Mouse (Mus musculus) gastrocnemius, adult 2 months (tissue): ENCODE measurements around the gene Ppcs. TPM values are rescaled to one million over a fixed set of nuclear protein-coding genes. Genes with fewer than 3 reads are reported as not detected.
A peak's percentile ranks its signal among the peaks of the same experiment; 100 is the strongest.

Source experiments
- DNase-seq: peaks from one replicate; pipeline ENCODE4 v3.0.0; 2022
- H3K27ac ChIP-seq: fragments of 200-600 bp; 2 replicates; pipeline ENCODE4 v1.8.1; 2022; ENCODE audit warnings: mild to moderate bottlenecking
- H3K4me3 ChIP-seq: fragments of 200-600 bp; 2 replicates; pipeline ENCODE4 v1.8.1; 2022; ENCODE audit warnings: mild to moderate bottlenecking, moderate library complexity
- CTCF ChIP-seq: fragments of 200-600 bp; IDR thresholded peaks from 2 replicates; pipeline ENCODE4 v1.8.1; 2022; ENCODE audit warnings: antibody characterized with exemption, mild to moderate bottlenecking, moderate library complexity
- intact Hi-C: fragments of 180-260 bp; cut with DNase I; formaldehyde crosslinking; loops from one replicate; pipeline ENCODE4 v1.15.1; 2025
- total RNA-seq, 2 experiments: library from RNA; stranded (reverse); gene quantifications; 2 replicates each; pipeline ENCODE4 v1.2.3; 2021

Ppcs gene
- total RNA-seq, 2 experiments from 2014 or later = 4.0 to 5.0 TPM

DNA sequence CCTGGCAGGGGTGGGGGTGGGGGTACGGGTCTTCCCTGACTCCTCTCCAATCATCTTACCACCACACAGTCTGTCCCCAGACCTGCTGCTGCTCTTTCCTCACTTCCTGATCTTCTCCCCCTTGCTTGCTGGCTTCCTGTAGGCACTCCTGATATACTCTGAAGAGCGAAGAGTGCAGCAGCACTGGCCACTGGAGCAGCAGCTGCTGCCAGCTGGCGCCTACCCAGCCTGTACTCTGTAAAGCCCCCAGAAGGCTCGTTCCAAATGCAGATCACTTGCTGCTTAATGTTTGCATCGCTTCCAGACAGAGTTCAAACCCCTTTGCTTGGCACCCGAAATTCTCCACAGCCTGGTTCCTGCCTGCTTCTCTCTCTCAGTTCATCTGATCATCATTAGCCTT is 9.4 kb downstream of the Ppcs start:
- Histone ChIP-seq H3K27ac (no peak overlapping the region), H3K4me3 (no peak overlapping the region)
- intact Hi-C loops = no loop called here
- no peak for TF ChIP-seq CTCF
- DNase-seq = no peak

DNA sequence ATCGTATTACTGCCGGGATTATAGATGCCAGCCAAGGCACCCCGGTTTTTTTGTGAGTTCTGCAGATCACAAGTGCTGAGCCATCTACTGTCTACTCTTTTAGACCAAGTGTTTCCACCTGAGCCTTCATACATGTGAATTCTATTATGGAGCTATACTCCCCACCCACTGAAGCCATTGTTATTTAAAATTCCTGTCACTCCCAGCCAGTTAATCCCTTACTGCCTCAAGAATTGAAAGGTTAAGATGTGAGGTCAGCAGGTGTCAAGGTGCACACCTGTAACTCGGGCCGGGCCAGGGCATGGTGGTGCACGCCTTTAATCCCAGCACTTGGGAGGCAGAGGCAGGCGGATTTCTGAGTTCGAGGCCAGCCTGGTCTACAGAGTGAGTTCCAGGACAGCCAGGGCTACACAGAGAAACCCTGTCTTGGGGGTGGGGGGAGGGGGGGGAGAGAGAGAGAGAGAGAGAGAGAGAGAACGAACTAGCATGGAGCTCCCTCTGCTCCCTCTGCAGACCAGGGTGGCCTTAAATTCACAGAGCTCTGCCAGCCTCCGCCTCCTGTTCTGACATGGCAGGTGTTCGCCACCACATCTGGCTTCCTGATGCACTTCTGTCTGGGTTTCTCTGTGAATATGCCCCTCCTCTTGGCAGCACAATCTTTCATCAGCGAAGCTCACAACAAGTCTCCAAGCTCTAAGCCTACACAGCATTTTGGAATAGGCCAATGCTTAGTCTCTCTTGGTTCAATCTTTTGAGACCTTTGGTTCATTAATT is 10.2 kb downstream of the Ppcs start:
- intact Hi-C loops = no loop called here
- Histone ChIP-seq H3K4me3 (no peak overlapping the region), H3K27ac (no peak overlapping the region)
- TF ChIP-seq CTCF = no peak
- no peak for DNase-seq

- no peak overlapping the region for H3K27ac ChIP-seq
- no peak for DNase-seq
- no peak overlapping the region for H3K4me3 ChIP-seq
- no peak for TF ChIP-seq CTCF
- intact Hi-C loops = no loop called here
Measured at GRCm38 (mm10) chr4:119403431-119403830, 18.8 kb downstream of the Ppcs start.

GRCm38 (mm10) chr4:119400896-119401295 is 21.3 kb downstream of the Ppcs start:
- no peak for TF ChIP-seq CTCF
- no peak overlapping the region for H3K4me3 ChIP-seq
- intact Hi-C loops = no loop called here
- H3K27ac ChIP-seq = no peak overlapping the region
- DNase-seq = no peak

DNA sequence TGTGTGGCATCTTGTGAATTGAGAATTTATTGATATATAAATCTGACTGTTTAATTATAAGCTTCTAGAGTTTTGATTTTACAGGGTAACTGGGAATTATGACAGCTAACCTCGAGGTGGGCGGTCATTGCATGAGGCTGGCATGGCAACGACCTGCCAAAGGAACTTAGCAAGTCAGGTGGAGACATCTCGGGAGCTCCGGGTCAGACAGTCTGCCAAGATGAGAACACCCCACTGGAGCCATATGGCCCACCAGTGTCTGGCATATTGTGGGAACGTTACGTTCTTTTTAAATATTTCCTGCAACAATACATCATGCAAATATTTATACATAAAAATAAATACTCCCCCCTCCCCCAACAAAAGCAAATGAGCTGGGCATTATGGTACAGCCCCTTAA is 23.5 kb downstream of the Ppcs start:
- intact Hi-C loops = no loop called here
- H3K27ac ChIP-seq = no peak overlapping the region
- TF ChIP-seq CTCF = no peak
- H3K4me3 ChIP-seq = no peak overlapping the region
- no peak for DNase-seq

GRCm38 (mm10) chr4:119390369-119390768 is 31.9 kb downstream of the Ppcs start:
- intact Hi-C loops = no loop called here
- no peak for DNase-seq
- H3K4me3 ChIP-seq = no peak overlapping the region
- peak; percentile 33; the same call in 1 of the 2 replicates for TF ChIP-seq CTCF
- H3K27ac ChIP-seq = no peak overlapping the region

GRCm38 (mm10) chr4:119389184-119389583 is 33.0 kb downstream of the Ppcs start:
- DNase-seq = no peak
- Histone ChIP-seq H3K27ac (no peak overlapping the region), H3K4me3 (no peak overlapping the region)
- intact Hi-C loops = no loop called here
- TF ChIP-seq CTCF = no peak

DNA sequence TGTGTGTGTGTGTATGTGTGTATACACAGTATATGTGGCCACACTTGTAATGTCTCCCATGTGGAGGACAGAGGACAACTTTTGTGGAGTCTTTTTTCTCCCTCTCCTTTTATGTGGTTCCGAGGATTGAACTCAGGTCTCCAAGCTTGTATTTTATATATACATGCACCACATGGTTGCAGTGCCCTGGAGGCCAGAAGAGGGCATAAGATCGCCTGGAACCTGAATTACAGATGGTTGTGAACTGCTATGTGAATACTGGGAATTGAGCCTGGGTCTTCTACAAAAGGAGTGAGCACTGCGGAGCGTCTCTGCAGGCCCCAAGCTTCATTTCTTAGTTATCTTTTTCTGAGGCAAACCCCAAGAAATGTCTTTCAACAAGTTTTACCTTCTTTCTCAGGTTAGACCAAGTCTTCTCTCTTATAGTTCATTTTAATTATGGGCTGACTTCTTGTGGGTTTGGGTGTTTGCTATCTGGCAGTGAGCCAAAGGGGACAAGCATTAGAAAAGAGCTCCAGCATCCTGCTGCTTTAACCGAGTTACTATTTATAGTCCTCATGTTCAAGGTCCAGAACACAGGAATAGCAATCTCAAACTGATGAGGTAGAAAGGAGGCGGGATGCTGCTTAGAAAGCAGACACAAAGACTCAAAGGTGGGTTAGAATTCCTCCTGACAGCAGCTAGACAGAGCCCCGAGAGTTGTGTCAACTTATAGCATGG is 40.6 kb downstream of the Ppcs start:
- Histone ChIP-seq H3K27ac (no peak overlapping the region), H3K4me3 (no peak overlapping the region)
- no peak for TF ChIP-seq CTCF
- DNase-seq = no peak
- intact Hi-C loops = no loop called here

GRCm38 (mm10) chr4:119369460-119369859 is 52.8 kb downstream of the Ppcs start:
- intact Hi-C loops = no loop called here
- H3K4me3 ChIP-seq = no peak overlapping the region
- TF ChIP-seq CTCF = peak; percentile 42
- no peak overlapping the region for H3K27ac ChIP-seq
- DNase-seq = no peak

Other genes starting within 250 kb of the Ppcs start
- gene Zfp691, start 248.2 kb downstream of the Ppcs start, total RNA-seq = 10 to 100 TPM; 16.8 to 26.4 TPM
- gene Ermap, start 232.4 kb downstream of the Ppcs start, total RNA-seq = not detected
- 10 to 100 TPM in 1 of 2 experiments, 1 to 10 TPM in 1; 9.7 to 11.9 TPM for gene Svbp, start 227.1 kb downstream of the Ppcs start, total RNA-seq
- gene Tmem269, start 204.2 kb downstream of the Ppcs start, total RNA-seq = not detected
- gene AU022252, start 189.7 kb downstream of the Ppcs start, total RNA-seq = 10 to 100 TPM; 27.8 to 29.7 TPM
- gene P3h1, start 189.5 kb downstream of the Ppcs start, total RNA-seq = 10 to 100 TPM in 1 of 2 experiments, 1 to 10 TPM in 1; 9.6 to 12.7 TPM
- 1 to 10 TPM in 1 of 2 experiments, under 1 TPM in 1; 0.86 to 1.1 TPM for gene Cldn19, start 167.0 kb downstream of the Ppcs start, total RNA-seq
- 100 to 1,000 TPM; 664 to 696 TPM for gene Ybx1, start 127.8 kb downstream of the Ppcs start, total RNA-seq
- gene Ppih, start 101.9 kb downstream of the Ppcs start, total RNA-seq = 1 to 10 TPM; 8.1 to 9.6 TPM
- not detected for gene Ccdc30, start 6.9 kb downstream of the Ppcs start, total RNA-seq
- gene Zmynd12, start 394 bp upstream of the Ppcs start, total RNA-seq = not detected
- not detected for gene Rimkla, start 70.2 kb upstream of the Ppcs start, total RNA-seq
- 10 to 100 TPM; 29.9 to 36.4 TPM for gene Foxj3, start 114.6 kb upstream of the Ppcs start, total RNA-seq
- gene Frg2f1, start 117.1 kb upstream of the Ppcs start, total RNA-seq = 1 to 10 TPM; 4.0 to 4.5 TPM
- not detected for gene Guca2a, start 215.3 kb upstream of the Ppcs start, total RNA-seq
- gene Guca2b, start 236.5 kb upstream of the Ppcs start, total RNA-seq = not detected